Mouse (Mus musculus): ENCODE measurements around the gene Fam193a.

- TF ChIP-seq CTCF (IDR thresholded peaks at IDR 0.05; ENCODE audit: borderline replicate concordance, insufficient read depth, low read length) (no peak), POLR2A (IDR thresholded peaks at IDR 0.05; ENCODE audit: low read depth, low read length) (0 out of 2 replicates have a peak, but pooled peaks have one; percentile 33)
Observed at GRCm38 (mm10) chr5:34326249-34326691, 43.5 kb upstream of the Fam193a start.

Data from embryonic fibroblast, embryonic 13.5 days (primary cell).